Mouse (Mus musculus) heart, embryonic 11.5 days (tissue): ENCODE results near the gene Calr4. TPM values are rescaled to one million over a fixed set of nuclear protein-coding genes. Genes with fewer than 3 reads are reported as not detected.
A peak's percentile ranks its signal among the peaks of the same experiment; 100 is the strongest.

Experiments
- ATAC-seq: fragments of 200-750 bp; cut with Nextera tagmentation; replicated peaks from 2 replicates; pipeline ENCODE4 v1.8.0; 2017; ENCODE audit warnings: moderate library complexity; ENCODE audit not compliant: insufficient number of reproducible peaks, low FRiP score, low TSS enrichment
- H3K27ac ChIP-seq: fragments of 300-500 bp; sonication (generic); 2 replicates; pipeline ENCODE4 v1.5.1; 2014; ENCODE audit warnings: mild to moderate bottlenecking, low read depth, low read length
- H3K27me3 ChIP-seq: fragments of 300-500 bp; sonication (generic); 2 replicates; pipeline ENCODE4 v1.6.1; 2014; ENCODE audit warnings: mild to moderate bottlenecking, low read length, mixed read lengths; ENCODE audit not compliant: control insufficient read depth, insufficient read depth
- H3K36me3 ChIP-seq: fragments of 300-500 bp; sonication (generic); 2 replicates; pipeline ENCODE4 v1.6.1; 2014; ENCODE audit warnings: mild to moderate bottlenecking, low read length, moderate library complexity, mixed read lengths; ENCODE audit not compliant: control insufficient read depth, insufficient read depth
- H3K4me1 ChIP-seq: fragments of 300-500 bp; sonication (generic); 2 replicates; pipeline ENCODE4 v1.6.1; 2014; ENCODE audit warnings: low read length; ENCODE audit not compliant: control insufficient read depth, insufficient read depth
- H3K4me2 ChIP-seq: fragments of 300-500 bp; sonication (generic); 2 replicates; pipeline ENCODE4 v1.6.1; 2014; ENCODE audit warnings: mild to moderate bottlenecking, moderate library complexity
- H3K4me3 ChIP-seq: fragments of 300-500 bp; sonication (generic); 2 replicates; pipeline ENCODE4 v1.5.1; 2014; ENCODE audit warnings: low read depth, low read length
- H3K9ac ChIP-seq: fragments of 300-500 bp; sonication (generic); 2 replicates; pipeline ENCODE4 v1.6.1; 2014; ENCODE audit warnings: mild to moderate bottlenecking, low read depth, low read length, moderate library complexity
- H3K9me3 ChIP-seq: fragments of 300-500 bp; sonication (generic); replicated peaks from 2 replicates; pipeline ENCODE4 v1.6.1; 2016; ENCODE audit warnings: low read length; ENCODE audit not compliant: control insufficient read depth
- WGBS: fragments of 180-500 bp; shearing (Covaris S2); extraction: QIAGEN DNeasy Blood & Tissue Kit; methylation state at CpG from one replicate; pipeline ENCODE4 v1.1.7; 2014; ENCODE audit not compliant: insufficient replicate concordance; 5-methylcytosine and 5-hydroxymethylcytosine counted together
- polyA plus RNA-seq: library from polyadenylated mRNA; unstranded; fragments of >200 nt; fragmentation: Nextera tagmentation; extraction: Ambion mirVana; gene quantifications from 2 replicates; pipeline ENCODE4 v1.2.1, GENCODE M21; 2014

The Calr4 gene
- polyA plus RNA-seq, 1 experiment from 2014 or later, result 0.34 TPM

DNA sequence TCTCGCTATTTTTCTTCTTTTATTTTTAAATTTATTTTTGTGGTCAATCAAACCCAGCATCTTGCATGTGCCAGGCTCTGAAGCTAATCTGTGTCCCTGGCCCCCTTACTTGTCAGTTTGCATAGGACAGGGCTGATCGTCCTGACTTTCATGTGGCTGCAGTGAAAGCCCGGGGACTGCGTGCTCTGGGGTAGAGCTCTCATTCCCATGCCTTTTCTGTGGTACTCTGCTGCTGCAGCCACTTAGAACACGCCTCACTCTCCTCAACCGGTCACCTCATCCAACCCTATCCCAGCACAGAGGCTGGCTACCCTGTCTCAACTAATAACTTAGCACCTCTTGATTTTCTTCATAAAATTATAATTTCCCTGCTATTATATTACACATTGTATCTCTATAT is 8.7 kb upstream of the Calr4 start:
- Histone ChIP-seq H3K4me2 (no peak overlapping the region), H3K9ac (no peak overlapping the region), H3K27ac (0 out of 2 replicates have a peak overlapping the region, but pooled peaks have one; percentile 29), H3K9me3 (no peaks in the 10 kb centered on the region), H3K36me3 (no peaks in the 10 kb centered on the region), H3K4me1 (peaks cover 2% of the 10 kb centered on the region; the same call in 1 of the 2 replicates), H3K27me3 (no peaks in the 10 kb centered on the region), H3K4me3 (no peak overlapping the region)
- no peak for ATAC-seq
- 57% methylated on average over 6 of the region's 6 CpGs for WGBS

DNA sequence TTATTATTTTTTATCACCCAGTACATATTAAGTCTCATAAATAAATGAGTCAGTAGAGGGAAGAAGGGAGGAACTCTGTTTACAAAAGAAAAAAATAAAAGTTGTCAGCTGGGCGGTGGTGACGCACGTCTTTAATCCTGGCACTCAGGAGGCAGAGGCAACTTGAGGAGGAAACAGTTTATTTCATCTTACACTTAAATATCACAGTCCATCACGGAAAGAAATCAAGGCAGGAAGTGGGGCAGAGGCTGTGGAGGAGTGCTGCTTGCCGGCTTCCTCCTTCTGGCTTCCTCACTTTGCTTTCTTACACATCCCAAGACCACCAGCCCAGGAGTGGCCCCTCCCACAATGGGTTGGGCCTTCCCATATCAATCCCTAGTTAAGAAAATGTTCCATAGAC is 8.2 kb upstream of the Calr4 start:
- 0 out of 2 replicates have a peak, but pooled peaks have one; percentile 50 for ATAC-seq
- H3K4me3 ChIP-seq, result no peak overlapping the region
- no peaks in the 10 kb centered on the region for H3K36me3 ChIP-seq
- 41% methylated on average over 5 of the region's 5 CpGs for WGBS
- H3K27ac ChIP-seq, result 0 out of 2 replicates have a peak overlapping the region, but pooled peaks have one; percentile 29
- no peaks in the 10 kb centered on the region for H3K27me3 ChIP-seq
- peaks cover 2% of the 10 kb centered on the region; the same call in 1 of the 2 replicates for H3K4me1 ChIP-seq
- no peaks in the 10 kb centered on the region for H3K9me3 ChIP-seq
- no peak overlapping the region for H3K9ac ChIP-seq
- H3K4me2 ChIP-seq, result no peak overlapping the region

DNA sequence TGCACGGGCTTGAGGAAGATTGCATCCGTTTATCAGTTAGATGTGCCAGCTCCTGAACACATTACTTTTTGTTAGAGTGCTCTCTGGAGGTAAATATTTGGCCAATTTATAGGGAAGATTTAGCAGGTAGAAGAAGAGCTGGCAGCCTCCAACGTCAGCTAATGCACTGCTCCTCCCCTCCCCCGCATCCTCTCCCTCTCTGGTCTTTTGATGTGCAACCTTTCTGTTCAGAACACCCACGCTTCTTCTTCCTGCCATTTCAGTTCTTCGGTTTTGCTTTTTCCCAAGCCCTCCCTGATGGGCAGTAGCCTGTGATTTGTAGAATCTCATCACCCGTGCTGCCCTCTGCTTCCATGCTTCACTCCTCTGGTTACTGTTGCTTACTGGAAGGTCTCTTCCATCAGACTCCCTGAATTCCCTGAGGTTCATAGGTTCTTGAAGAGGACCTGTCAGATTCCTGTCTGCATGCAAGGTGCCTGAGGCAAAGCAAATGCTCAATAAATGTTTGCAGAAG is 4.5 kb upstream of the Calr4 start:
- 47% methylated on average over 7 of the region's 7 CpGs for WGBS
- Histone ChIP-seq H3K27me3 (no peaks in the 10 kb centered on the region), H3K36me3 (no peaks in the 10 kb centered on the region), H3K9ac (no peak overlapping the region), H3K27ac (no peak overlapping the region), H3K4me1 (no peaks in the 10 kb centered on the region; the same call in 1 of the 2 replicates), H3K4me2 (no peak overlapping the region), H3K9me3 (no peaks in the 10 kb centered on the region), H3K4me3 (no peak overlapping the region)
- ATAC-seq, result no peak

DNA sequence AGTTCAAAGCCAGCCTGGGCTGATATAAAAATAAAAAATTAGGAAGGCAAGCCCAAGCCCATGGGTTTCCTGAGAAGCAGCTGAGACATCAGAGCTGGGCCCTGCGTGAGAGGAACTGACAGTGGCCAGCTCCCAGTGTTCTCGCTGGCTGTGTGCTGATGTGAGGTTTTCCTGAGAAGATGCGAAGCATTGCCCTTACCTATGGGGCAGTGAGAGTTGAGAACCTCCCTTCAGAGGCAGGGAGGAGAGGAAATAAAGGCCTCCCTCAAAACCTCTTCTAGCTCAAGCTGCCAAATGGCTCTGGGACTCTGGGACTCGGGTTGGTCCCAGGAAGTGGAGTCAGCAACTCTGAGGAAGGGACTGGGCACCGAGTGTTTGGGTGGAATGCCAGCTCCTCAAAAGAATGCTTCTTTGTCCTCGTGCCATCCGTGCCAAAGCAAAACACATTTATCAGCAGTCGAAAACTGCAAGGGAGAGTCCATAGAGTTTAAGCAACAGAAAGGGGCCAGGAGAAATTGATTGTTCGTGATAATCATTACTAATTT is 593 bp downstream of the Calr4 start:
- H3K36me3 ChIP-seq, result no peaks in the 10 kb centered on the region
- H3K4me1 ChIP-seq, result peaks cover 5% of the 10 kb centered on the region
- no peak for ATAC-seq
- no peak overlapping the region for H3K9ac ChIP-seq
- H3K4me2 ChIP-seq, result no peak overlapping the region
- H3K27me3 ChIP-seq, result no peaks in the 10 kb centered on the region
- no peak overlapping the region for H3K27ac ChIP-seq
- no peak overlapping the region for H3K4me3 ChIP-seq
- WGBS, result 69% methylated on average over 9 of the region's 9 CpGs
- no peaks in the 10 kb centered on the region for H3K9me3 ChIP-seq

DNA sequence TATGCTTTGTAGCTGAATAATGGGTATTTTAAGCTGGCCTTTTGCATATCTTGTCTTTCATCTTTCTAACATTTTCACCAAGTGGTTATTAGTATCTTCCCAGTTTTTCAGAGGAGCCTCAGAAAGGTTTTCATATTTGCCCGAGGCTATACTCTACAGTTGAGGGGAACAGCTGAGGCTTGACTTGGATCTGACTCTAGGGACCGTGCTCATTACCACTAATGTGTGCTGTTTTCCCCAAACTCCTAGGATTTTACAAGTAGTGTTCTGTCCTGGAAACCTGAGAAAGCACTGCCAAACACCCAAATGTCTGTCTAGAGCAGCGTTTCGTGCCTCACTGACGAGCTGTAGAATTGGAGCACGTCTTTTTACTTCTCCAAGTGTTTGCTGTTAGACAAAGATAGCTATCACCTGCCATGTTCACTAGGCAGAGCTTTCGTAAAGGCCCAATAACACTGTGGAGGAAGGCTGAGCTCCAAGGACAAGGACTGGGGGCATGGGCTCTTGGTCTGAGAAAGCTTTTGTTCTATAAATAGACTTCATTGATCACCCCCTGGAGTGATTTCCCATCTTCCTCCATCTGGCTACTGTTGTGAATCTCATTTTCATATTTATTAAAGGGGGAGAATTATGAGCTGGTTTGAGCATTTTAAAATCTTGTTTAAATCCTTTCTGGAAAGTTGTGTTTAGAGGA is 2.0 kb downstream of the Calr4 start:
- peaks cover 5% of the 10 kb centered on the region for H3K4me1 ChIP-seq
- no peaks in the 10 kb centered on the region for H3K27me3 ChIP-seq
- H3K4me3 ChIP-seq, result no peak overlapping the region
- no peak overlapping the region for H3K9ac ChIP-seq
- H3K36me3 ChIP-seq, result no peaks in the 10 kb centered on the region
- WGBS, result 69% methylated on average over 7 of the region's 7 CpGs
- H3K9me3 ChIP-seq, result no peaks in the 10 kb centered on the region
- H3K27ac ChIP-seq, result no peak overlapping the region
- no peak for ATAC-seq
- H3K4me2 ChIP-seq, result no peak overlapping the region

DNA sequence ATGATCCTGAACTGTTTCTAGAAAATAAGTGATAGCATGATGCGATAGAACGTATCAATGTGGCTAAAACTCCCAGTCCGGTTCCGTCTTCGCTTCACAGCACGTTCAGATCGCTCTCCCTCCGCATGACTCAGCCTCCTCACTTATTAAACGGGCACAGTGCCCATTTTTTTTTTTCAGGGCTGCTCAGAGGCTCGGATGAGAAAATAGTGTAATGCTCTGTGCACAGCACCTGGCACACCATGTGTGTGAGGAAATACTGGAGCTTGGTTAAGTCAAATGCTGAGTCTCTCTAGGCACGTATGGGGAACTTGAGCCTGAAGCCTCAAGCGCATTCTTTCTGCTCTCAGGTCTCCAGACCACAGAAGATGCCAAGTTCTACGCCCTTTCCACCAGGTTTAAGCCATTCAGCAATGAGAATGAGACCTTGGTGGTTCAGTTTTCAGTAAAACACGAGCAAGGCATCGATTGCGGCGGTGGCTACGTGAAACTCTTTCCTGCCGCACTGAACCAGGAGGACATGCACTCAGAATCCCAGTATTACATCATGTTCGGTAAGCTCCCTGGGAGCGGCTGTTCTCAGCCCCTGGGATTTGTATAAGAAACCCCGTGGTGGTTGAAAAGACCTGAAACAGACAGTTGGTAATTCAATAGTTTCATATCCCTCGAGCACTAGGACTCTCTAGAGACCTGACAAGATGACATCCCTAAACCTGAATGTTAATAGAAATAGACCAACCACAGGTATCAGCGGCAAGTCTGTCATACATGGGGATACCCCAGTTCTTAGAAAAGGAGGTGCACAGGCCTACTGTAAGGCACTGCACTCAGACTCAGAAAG is 4.4 kb downstream of the Calr4 start:
- ATAC-seq, result no peak
- H3K9ac ChIP-seq, result no peak overlapping the region
- WGBS, result 79% methylated on average over 24 of the region's 24 CpGs
- peaks cover 5% of the 10 kb centered on the region for H3K4me1 ChIP-seq
- H3K27me3 ChIP-seq, result no peaks in the 10 kb centered on the region
- H3K4me3 ChIP-seq, result no peak overlapping the region
- H3K27ac ChIP-seq, result no peak overlapping the region
- H3K36me3 ChIP-seq, result no peaks in the 10 kb centered on the region
- no peaks in the 10 kb centered on the region for H3K9me3 ChIP-seq
- no peak overlapping the region for H3K4me2 ChIP-seq

DNA sequence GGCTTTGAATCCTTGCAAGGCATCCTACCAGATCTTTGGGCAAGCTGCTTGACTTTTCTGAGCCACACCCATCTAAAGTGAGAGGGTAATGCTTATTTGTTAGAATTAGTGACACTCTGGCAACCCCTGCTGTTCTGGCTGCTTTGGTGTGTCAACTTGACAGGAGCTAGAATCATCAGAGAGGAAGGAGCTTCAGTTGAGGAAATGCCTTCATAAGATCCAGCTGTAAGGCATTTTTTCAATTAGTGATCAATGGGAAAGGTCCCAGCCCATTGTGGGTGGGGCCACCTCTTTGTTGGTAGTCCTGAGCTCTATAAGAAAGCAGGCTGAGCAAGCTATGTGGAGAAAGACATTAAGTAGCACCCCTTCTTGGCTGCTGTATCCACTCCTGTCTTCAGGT is 6.9 kb downstream of the Calr4 start:
- H3K4me3 ChIP-seq, result no peak overlapping the region
- ATAC-seq, result no peak
- no peaks in the 10 kb centered on the region for H3K9me3 ChIP-seq
- no peak overlapping the region for H3K27ac ChIP-seq
- H3K36me3 ChIP-seq, result no peaks in the 10 kb centered on the region
- H3K9ac ChIP-seq, result no peak overlapping the region
- no peaks in the 10 kb centered on the region for H3K27me3 ChIP-seq
- H3K4me1 ChIP-seq, result peaks cover 5% of the 10 kb centered on the region
- H3K4me2 ChIP-seq, result no peak overlapping the region

DNA sequence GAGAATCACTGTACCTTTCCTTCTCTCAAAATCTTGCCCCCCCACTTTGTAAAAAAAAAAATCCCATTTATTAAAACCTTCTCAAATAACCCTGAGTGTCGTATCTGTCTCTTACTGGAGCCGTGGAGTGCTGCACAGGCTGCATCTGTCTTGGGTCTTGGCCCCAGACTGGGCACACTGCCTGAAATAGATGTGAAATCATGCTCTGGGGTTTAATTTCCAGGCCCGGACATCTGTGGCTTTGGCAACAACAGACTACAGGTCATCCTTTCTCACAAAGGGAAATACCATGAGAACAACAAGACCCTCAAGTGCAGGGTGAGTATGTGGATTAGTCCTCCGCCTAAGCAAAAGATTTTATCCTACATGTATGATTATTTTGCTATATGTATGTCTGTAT is 7.6 kb downstream of the Calr4 start:
- 76% methylated on average over 4 of the region's 4 CpGs for WGBS
- H3K27me3 ChIP-seq, result no peaks in the 10 kb centered on the region
- peaks cover 4% of the 10 kb centered on the region for H3K4me1 ChIP-seq
- H3K9ac ChIP-seq, result no peak overlapping the region
- no peak overlapping the region for H3K27ac ChIP-seq
- no peaks in the 10 kb centered on the region for H3K9me3 ChIP-seq
- no peak overlapping the region for H3K4me3 ChIP-seq
- no peak for ATAC-seq
- no peak overlapping the region for H3K4me2 ChIP-seq
- no peaks in the 10 kb centered on the region for H3K36me3 ChIP-seq
